Mouse (Mus musculus): ENCODE data around the gene Gm40193. TPM values are rescaled to one million over a fixed set of nuclear protein-coding genes. Genes with fewer than 3 reads are reported as not detected.

Gm40193 gene
- total and polyA plus RNA-seq, 3 experiments = not detected

DNA sequence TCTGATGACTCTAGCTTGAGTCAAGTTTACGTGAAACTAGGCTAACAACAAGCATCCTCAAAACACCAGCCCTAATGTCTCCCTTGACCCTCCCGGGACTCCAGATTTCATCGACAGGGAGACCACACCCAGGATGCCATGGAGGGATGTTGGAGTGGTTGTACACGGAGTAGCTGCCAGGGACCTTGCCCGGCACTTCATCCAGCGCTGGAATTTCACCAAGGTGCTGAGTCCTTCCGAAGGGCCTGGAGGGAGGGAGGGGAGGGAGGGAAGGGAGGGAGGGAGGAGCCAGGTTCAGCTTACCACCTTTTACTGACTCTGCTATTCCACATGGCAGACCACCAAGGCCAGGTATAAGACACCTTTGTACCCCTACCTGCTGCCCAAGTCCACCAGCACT is 21.2 kb upstream of the Gm40193 start:
- no peak overlapping the region for H3K4me3 ChIP-seq (ENCODE audit: low read depth, low read length)
- H3K9me3 ChIP-seq (replicated peaks) = no peaks in the 10 kb centered on the region
- no peak for DNase-seq (ENCODE audit: low spot score)
- H3K27me3 ChIP-seq (ENCODE audit: insufficient read depth, low read length) = peaks cover 67% of the 10 kb centered on the region
- TF ChIP-seq GATA1 (IDR thresholded peaks at IDR 0.05; ENCODE audit: borderline replicate concordance, low read length) (no peak), CTCF (IDR thresholded peaks at IDR 0.05; ENCODE audit: low read depth, low read length) (no peak)
- no peaks in the 10 kb centered on the region for H3K4me1 ChIP-seq (ENCODE audit: insufficient read depth, low read depth, low read length)
- no peaks in the 10 kb centered on the region for H3K36me3 ChIP-seq (replicated peaks)
- ATAC-seq (ENCODE audit: extremely low read depth, insufficient number of reproducible peaks, low FRiP score, poor library complexity, severe bottlenecking) = no peak

DNA sequence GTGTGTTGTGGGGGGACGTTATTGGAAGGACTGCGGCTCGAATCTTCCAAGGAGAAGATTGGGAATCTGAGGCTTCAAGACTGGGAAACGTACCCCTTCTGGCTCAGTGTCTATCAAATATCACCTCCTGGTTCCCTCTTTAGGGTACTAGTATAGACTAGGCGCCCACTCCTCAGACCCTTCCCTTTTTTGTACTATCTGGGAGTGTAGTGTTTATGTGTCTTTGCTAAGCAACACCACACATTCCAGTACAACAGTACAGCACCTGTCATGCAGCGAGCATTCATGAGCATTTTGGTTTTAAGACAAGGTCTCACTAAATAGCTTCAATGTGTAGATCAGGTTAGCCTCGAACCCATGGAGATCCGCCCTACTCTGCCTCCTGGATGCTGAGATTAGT is 18.8 kb upstream of the Gm40193 start:
- H3K36me3 ChIP-seq (replicated peaks) = no peaks in the 10 kb centered on the region

DNA sequence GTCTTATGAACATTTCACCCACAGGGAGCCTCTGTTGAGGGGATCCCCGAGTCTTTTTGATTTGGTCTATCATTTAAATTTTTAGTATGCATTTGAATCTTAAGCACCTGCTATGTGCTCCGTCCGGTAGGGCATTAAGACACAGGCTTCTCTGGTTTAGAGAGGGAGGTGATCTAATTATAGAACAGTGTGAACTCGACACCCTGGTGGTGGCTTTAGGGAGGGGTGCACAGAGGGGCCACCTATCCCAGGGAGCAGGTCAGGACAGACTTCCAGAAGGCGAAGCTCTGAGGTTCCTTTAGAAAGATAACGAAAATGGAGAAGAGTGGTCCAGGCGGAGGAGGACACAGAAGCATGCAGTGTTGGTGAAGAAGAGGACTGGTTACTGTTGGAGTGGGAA is 11.8 kb upstream of the Gm40193 start:
- no peak for DNase-seq (ENCODE audit: low spot score)
- Histone ChIP-seq H3K36me3 (replicated peaks) (no peaks in the 10 kb centered on the region), H3K4me1 (ENCODE audit: insufficient read depth, low read depth, low read length) (peaks cover 24% of the 10 kb centered on the region), H3K27me3 (ENCODE audit: insufficient read depth, low read length) (peaks cover 72% of the 10 kb centered on the region), H3K4me3 (ENCODE audit: low read depth, low read length) (no peak overlapping the region), H3K9me3 (replicated peaks) (no peaks in the 10 kb centered on the region)
- no peak for TF ChIP-seq GATA2 (IDR thresholded peaks at IDR 0.05; ENCODE audit: borderline replicate concordance, low read depth, low read length)
- TF ChIP-seq TAL1 (conservative IDR thresholded peaks at IDR 0.05; ENCODE audit: low read depth, low read length) = no peak
- TF ChIP-seq POLR2AphosphoS5 (IDR thresholded peaks at IDR 0.05; ENCODE audit: insufficient replicate concordance, low read depth, low read length) = no peak
- TF ChIP-seq GATA1 (IDR thresholded peaks at IDR 0.05; ENCODE audit: borderline replicate concordance, low read length) = no peak
- no peak for TF ChIP-seq CTCF (IDR thresholded peaks at IDR 0.05; ENCODE audit: low read depth, low read length)
- ATAC-seq (ENCODE audit: extremely low read depth, insufficient number of reproducible peaks, low FRiP score, poor library complexity, severe bottlenecking) = no peak

More for the DNA sequence above, 18.8 kb upstream of the Gm40193 start:
- DNase-seq (ENCODE audit: low spot score) = no peak
- no peak for ATAC-seq (ENCODE audit: extremely low read depth, insufficient number of reproducible peaks, low FRiP score, poor library complexity, severe bottlenecking)
- no peak for TF ChIP-seq GATA2 (IDR thresholded peaks at IDR 0.05; ENCODE audit: borderline replicate concordance, low read depth, low read length)
- TF ChIP-seq GATA1 (IDR thresholded peaks at IDR 0.05; ENCODE audit: borderline replicate concordance, low read length) = no peak
- TF ChIP-seq CTCF (IDR thresholded peaks at IDR 0.05; ENCODE audit: low read depth, low read length) = no peak
- no peak for TF ChIP-seq POLR2AphosphoS5 (IDR thresholded peaks at IDR 0.05; ENCODE audit: insufficient replicate concordance, low read depth, low read length)
- TF ChIP-seq TAL1 (conservative IDR thresholded peaks at IDR 0.05; ENCODE audit: low read depth, low read length) = no peak
- Histone ChIP-seq H3K4me1 (ENCODE audit: insufficient read depth, low read depth, low read length) (no peaks in the 10 kb centered on the region), H3K27me3 (ENCODE audit: insufficient read depth, low read length) (peaks cover 65% of the 10 kb centered on the region), H3K9me3 (replicated peaks) (no peaks in the 10 kb centered on the region), H3K4me3 (ENCODE audit: low read depth, low read length) (no peak overlapping the region)

DNA sequence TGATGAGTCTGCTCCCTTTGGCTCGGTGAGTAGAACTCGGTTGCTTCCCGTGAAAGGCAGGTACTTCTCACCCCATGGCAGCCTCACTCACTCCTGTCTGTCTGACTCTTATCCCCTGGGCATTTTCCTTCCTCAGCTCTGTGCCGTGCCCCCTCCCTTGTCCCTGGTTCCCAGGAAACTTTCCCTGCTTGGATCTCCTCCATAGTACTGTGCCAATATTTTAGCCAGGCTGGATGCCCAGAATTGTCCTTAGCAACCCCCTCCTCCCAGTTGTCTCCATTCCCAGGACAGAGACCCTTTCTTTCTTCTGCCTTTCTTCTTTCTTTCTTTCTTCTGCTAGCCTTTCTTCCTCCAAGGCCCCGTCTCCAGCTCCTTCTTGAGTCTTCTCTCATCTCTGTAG is 8.7 kb upstream of the Gm40193 start:
- peaks cover 24% of the 10 kb centered on the region for H3K4me1 ChIP-seq (ENCODE audit: insufficient read depth, low read depth, low read length)
- no peaks in the 10 kb centered on the region for H3K9me3 ChIP-seq (replicated peaks)
- peaks cover 74% of the 10 kb centered on the region for H3K27me3 ChIP-seq (ENCODE audit: insufficient read depth, low read length)
- DNase-seq (ENCODE audit: low spot score) = no peak
- no peak for ATAC-seq (ENCODE audit: extremely low read depth, insufficient number of reproducible peaks, low FRiP score, poor library complexity, severe bottlenecking)
- H3K4me3 ChIP-seq (ENCODE audit: low read depth, low read length) = no peak overlapping the region
- TF ChIP-seq GATA2 (IDR thresholded peaks at IDR 0.05; ENCODE audit: borderline replicate concordance, low read depth, low read length) (no peak), GATA1 (IDR thresholded peaks at IDR 0.05; ENCODE audit: borderline replicate concordance, low read length) (no peak), CTCF (IDR thresholded peaks at IDR 0.05; ENCODE audit: low read depth, low read length) (no peak), POLR2AphosphoS5 (IDR thresholded peaks at IDR 0.05; ENCODE audit: insufficient replicate concordance, low read depth, low read length) (no peak), TAL1 (conservative IDR thresholded peaks at IDR 0.05; ENCODE audit: low read depth, low read length) (no peak)
- no peaks in the 10 kb centered on the region for H3K36me3 ChIP-seq (replicated peaks)

DNA sequence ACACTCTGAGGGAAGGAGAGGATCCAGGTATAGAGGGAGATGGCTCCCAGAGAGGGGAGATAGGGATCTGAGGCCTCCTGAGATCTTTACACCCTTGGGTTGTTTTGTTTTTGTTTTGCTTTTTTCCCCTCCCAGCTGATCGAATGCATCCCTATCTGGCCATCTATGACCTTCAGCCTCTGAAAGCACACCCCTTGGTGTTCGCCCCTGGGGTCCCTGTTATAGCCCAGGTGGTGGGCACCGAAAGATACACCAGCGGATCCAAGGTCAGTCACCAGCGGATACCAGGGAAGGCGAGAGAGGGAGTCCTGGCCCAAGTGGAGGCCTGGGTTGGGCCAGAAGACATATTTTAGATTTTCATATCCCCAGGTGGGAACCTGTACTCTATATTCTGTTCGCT is 8.2 kb upstream of the Gm40193 start:
- Histone ChIP-seq H3K27me3 (ENCODE audit: insufficient read depth, low read length) (peaks cover 69% of the 10 kb centered on the region), H3K9me3 (replicated peaks) (no peaks in the 10 kb centered on the region), H3K4me3 (ENCODE audit: low read depth, low read length) (no peak overlapping the region), H3K4me1 (ENCODE audit: insufficient read depth, low read depth, low read length) (peaks cover 24% of the 10 kb centered on the region), H3K36me3 (replicated peaks) (no peaks in the 10 kb centered on the region)
- ATAC-seq (ENCODE audit: extremely low read depth, insufficient number of reproducible peaks, low FRiP score, poor library complexity, severe bottlenecking) (no peak), DNase-seq (ENCODE audit: low spot score) (no peak)
- TF ChIP-seq GATA2 (IDR thresholded peaks at IDR 0.05; ENCODE audit: borderline replicate concordance, low read depth, low read length) (no peak), GATA1 (IDR thresholded peaks at IDR 0.05; ENCODE audit: borderline replicate concordance, low read length) (no peak), POLR2AphosphoS5 (IDR thresholded peaks at IDR 0.05; ENCODE audit: insufficient replicate concordance, low read depth, low read length) (no peak), CTCF (IDR thresholded peaks at IDR 0.05; ENCODE audit: low read depth, low read length) (no peak), TAL1 (conservative IDR thresholded peaks at IDR 0.05; ENCODE audit: low read depth, low read length) (no peak)

DNA sequence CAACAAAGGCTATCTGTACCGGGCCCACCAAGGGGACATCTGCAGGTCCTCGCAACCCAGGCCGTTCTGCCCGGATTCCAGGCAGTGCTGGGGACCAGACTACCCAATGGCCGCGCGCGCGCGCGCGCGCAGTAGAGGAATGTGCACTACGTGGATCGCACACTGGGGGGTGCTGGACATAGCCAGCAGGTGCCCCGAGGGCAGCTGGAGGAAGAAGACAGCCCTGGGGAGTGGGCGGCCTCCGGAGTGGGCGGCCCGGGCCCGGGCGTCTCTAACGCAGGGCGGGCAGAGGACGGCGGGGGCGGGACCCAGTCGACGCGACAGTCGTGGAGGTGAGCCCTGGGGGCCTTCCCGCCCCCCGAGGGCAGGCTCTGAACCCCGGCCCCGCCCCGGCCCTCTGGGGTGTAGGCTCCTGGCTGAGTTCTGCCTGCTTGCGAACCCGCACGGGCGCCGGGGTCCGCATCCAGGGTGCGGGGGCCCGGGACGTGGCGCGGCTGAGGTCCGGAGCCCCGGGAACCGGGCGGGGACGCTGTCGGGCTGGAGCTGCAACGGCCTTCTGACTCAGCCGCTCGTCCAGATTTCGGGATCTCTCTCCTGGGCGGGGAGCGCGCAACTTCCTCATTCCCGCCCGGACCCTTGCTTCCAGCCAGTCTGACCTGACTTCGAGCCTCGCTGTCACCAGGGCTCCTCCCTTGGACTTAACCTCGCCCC is 7.3 kb upstream of the Gm40193 start, which contains the start of gene Pld2:
TSS of gene Pld2 (plus strand) at position 188 of the 711 bp plus-strand sequence.
- Histone ChIP-seq H3K9me3 (replicated peaks) (no peaks in the 10 kb centered on the region), H3K27me3 (ENCODE audit: insufficient read depth, low read length) (peaks cover 71% of the 10 kb centered on the region), H3K4me3 (ENCODE audit: low read depth, low read length) (peak within 1 kb of the TSS; percentile 64), H3K4me1 (ENCODE audit: insufficient read depth, low read depth, low read length) (peaks cover 24% of the 10 kb centered on the region), H3K36me3 (replicated peaks) (no peaks in the 10 kb centered on the region)
- peak; percentile 71 for DNase-seq (ENCODE audit: low spot score)
- TF ChIP-seq CTCF (IDR thresholded peaks at IDR 0.05; ENCODE audit: low read depth, low read length) = no peak
- no peak for TF ChIP-seq GATA2 (IDR thresholded peaks at IDR 0.05; ENCODE audit: borderline replicate concordance, low read depth, low read length)
- TF ChIP-seq TAL1 (conservative IDR thresholded peaks at IDR 0.05; ENCODE audit: low read depth, low read length) = no peak
- no peak for TF ChIP-seq GATA1 (IDR thresholded peaks at IDR 0.05; ENCODE audit: borderline replicate concordance, low read length)
- TF ChIP-seq POLR2AphosphoS5 (IDR thresholded peaks at IDR 0.05; ENCODE audit: insufficient replicate concordance, low read depth, low read length) = no peak
- no peak; the same call in 1 of the 2 replicates for ATAC-seq (ENCODE audit: extremely low read depth, insufficient number of reproducible peaks, low FRiP score, poor library complexity, severe bottlenecking)

All from G1E (cell line).